Mouse (Mus musculus) heart, embryonic 11.5 days (tissue): ENCODE data around the gene Taf13. TPM values are rescaled to one million over a fixed set of nuclear protein-coding genes. Genes with fewer than 3 reads are reported as not detected.

ENCODE experiments used
- ATAC-seq: fragments of 200-750 bp; cut with Nextera tagmentation; replicated peaks from 2 replicates; pipeline ENCODE4 v1.8.0; 2017; ENCODE audit warnings: moderate library complexity; ENCODE audit not compliant: insufficient number of reproducible peaks, low FRiP score, low TSS enrichment
- H3K27ac ChIP-seq: fragments of 300-500 bp; sonication (generic); 2 replicates; pipeline ENCODE4 v1.5.1; 2014; ENCODE audit warnings: mild to moderate bottlenecking, low read depth, low read length
- H3K27me3 ChIP-seq: fragments of 300-500 bp; sonication (generic); 2 replicates; pipeline ENCODE4 v1.6.1; 2014; ENCODE audit warnings: mild to moderate bottlenecking, low read length, mixed read lengths; ENCODE audit not compliant: control insufficient read depth, insufficient read depth
- H3K36me3 ChIP-seq: fragments of 300-500 bp; sonication (generic); 2 replicates; pipeline ENCODE4 v1.6.1; 2014; ENCODE audit warnings: mild to moderate bottlenecking, low read length, moderate library complexity, mixed read lengths; ENCODE audit not compliant: control insufficient read depth, insufficient read depth
- H3K4me1 ChIP-seq: fragments of 300-500 bp; sonication (generic); 2 replicates; pipeline ENCODE4 v1.6.1; 2014; ENCODE audit warnings: low read length; ENCODE audit not compliant: control insufficient read depth, insufficient read depth
- H3K4me2 ChIP-seq: fragments of 300-500 bp; sonication (generic); 2 replicates; pipeline ENCODE4 v1.6.1; 2014; ENCODE audit warnings: mild to moderate bottlenecking, moderate library complexity
- H3K4me3 ChIP-seq: fragments of 300-500 bp; sonication (generic); 2 replicates; pipeline ENCODE4 v1.5.1; 2014; ENCODE audit warnings: low read depth, low read length
- H3K9ac ChIP-seq: fragments of 300-500 bp; sonication (generic); 2 replicates; pipeline ENCODE4 v1.6.1; 2014; ENCODE audit warnings: mild to moderate bottlenecking, low read depth, low read length, moderate library complexity
- H3K9me3 ChIP-seq: fragments of 300-500 bp; sonication (generic); replicated peaks from 2 replicates; pipeline ENCODE4 v1.6.1; 2016; ENCODE audit warnings: low read length; ENCODE audit not compliant: control insufficient read depth
- WGBS: fragments of 180-500 bp; shearing (Covaris S2); extraction: QIAGEN DNeasy Blood & Tissue Kit; methylation state at CpG from one replicate; pipeline ENCODE4 v1.1.7; 2014; ENCODE audit not compliant: insufficient replicate concordance; 5-methylcytosine and 5-hydroxymethylcytosine counted together
- polyA plus RNA-seq: library from polyadenylated mRNA; unstranded; fragments of >200 nt; fragmentation: Nextera tagmentation; extraction: Ambion mirVana; gene quantifications from 2 replicates; pipeline ENCODE4 v1.2.1, GENCODE M21; 2014

Gene Taf13
- 25.4 and 31.8 TPM in 2 replicates for polyA plus RNA-seq

GRCm38 (mm10) chr3:108571443-108572294, at the start of gene Taf13:
TSS of gene Taf13 (plus strand) at chr3:108571698.
- Histone ChIP-seq H3K27ac (peak within 1 kb of the TSS; percentile 65; the same call in 1 of the 2 replicates), H3K36me3 (no peaks in the 10 kb centered on the region)
- peak; percentile 97 for ATAC-seq

GRCm38 (mm10) chr3:108523415-108523814, 48.1 kb upstream of the Taf13 start:
- H3K36me3 ChIP-seq = no peaks in the 10 kb centered on the region
- H3K4me3 ChIP-seq = no peak overlapping the region
- no peak overlapping the region for H3K4me2 ChIP-seq
- no peak overlapping the region for H3K9ac ChIP-seq
- WGBS = 87% methylated on average over 4 of the region's 4 CpGs
- no peak for ATAC-seq
- no peaks in the 10 kb centered on the region for H3K27me3 ChIP-seq
- no peaks in the 10 kb centered on the region for H3K4me1 ChIP-seq
- H3K27ac ChIP-seq = no peak overlapping the region
- H3K9me3 ChIP-seq = no peaks in the 10 kb centered on the region

More at GRCm38 (mm10) chr3:108571443-108572294, at the start of gene Taf13:
- H3K4me1 ChIP-seq = peaks cover 8% of the 10 kb centered on the region
- peak within 1 kb of the TSS; percentile 87 for H3K9ac ChIP-seq
- peak within 1 kb of the TSS; percentile 78 for H3K4me3 ChIP-seq
- WGBS = 2% methylated on average over 42 of the region's 42 CpGs
- H3K4me2 ChIP-seq = peak within 1 kb of the TSS; percentile 78
- H3K9me3 ChIP-seq = no peaks in the 10 kb centered on the region
- 0 out of 2 replicates have a peak, but pooled peaks cover 2% of the 10 kb centered on the region for H3K27me3 ChIP-seq

- Histone ChIP-seq H3K27me3 (no peaks in the 10 kb centered on the region), H3K4me1 (peaks cover 4% of the 10 kb centered on the region; the same call in 1 of the 2 replicates), H3K9ac (no peak overlapping the region), H3K9me3 (no peaks in the 10 kb centered on the region), H3K27ac (no peak overlapping the region), H3K4me3 (no peak overlapping the region), H3K4me2 (no peak overlapping the region), H3K36me3 (no peaks in the 10 kb centered on the region)
- no peak for ATAC-seq
- 90% methylated on average over 8 of the region's 8 CpGs for WGBS
Observed at GRCm38 (mm10) chr3:108528489-108528888, 43.0 kb upstream of the Taf13 start.

GRCm38 (mm10) chr3:108533114-108533885, 38.2 kb upstream of the Taf13 start:
- no peak for ATAC-seq
- Histone ChIP-seq H3K9me3 (no peaks in the 10 kb centered on the region), H3K27ac (no peak overlapping the region), H3K4me3 (no peak overlapping the region), H3K4me2 (no peak overlapping the region), H3K27me3 (peaks cover 18% of the 10 kb centered on the region), H3K9ac (no peak overlapping the region), H3K36me3 (no peaks in the 10 kb centered on the region), H3K4me1 (peaks cover 12% of the 10 kb centered on the region; the same call in 1 of the 2 replicates)
- 53% methylated on average over 9 of the region's 9 CpGs for WGBS

- ATAC-seq = no peak
- WGBS = 76% methylated on average over 6 of the region's 6 CpGs
- Histone ChIP-seq H3K9ac (no peak within 1 kb of the TSS), H3K4me3 (no peak within 1 kb of the TSS), H3K9me3 (no peaks in the 10 kb centered on the region), H3K36me3 (no peaks in the 10 kb centered on the region), H3K27me3 (peaks cover 18% of the 10 kb centered on the region), H3K27ac (no peak within 1 kb of the TSS), H3K4me2 (no peak within 1 kb of the TSS), H3K4me1 (peaks cover 12% of the 10 kb centered on the region; the same call in 1 of the 2 replicates)
Observed at GRCm38 (mm10) chr3:108533951-108534350, 37.5 kb upstream of the Taf13 start, which contains the start of gene 1700013F07Rik. TSS of gene 1700013F07Rik (plus strand) at chr3:108534150.

- no peak for ATAC-seq
- peak overlapping the region; percentile 45 for H3K4me3 ChIP-seq
- H3K4me1 ChIP-seq = peaks cover 12% of the 10 kb centered on the region; the same call in 1 of the 2 replicates
- no peaks in the 10 kb centered on the region for H3K9me3 ChIP-seq
- no peaks in the 10 kb centered on the region for H3K36me3 ChIP-seq
- H3K4me2 ChIP-seq = peak overlapping the region; percentile 86
- no peak overlapping the region for H3K9ac ChIP-seq
- H3K27ac ChIP-seq = no peak overlapping the region
- H3K27me3 ChIP-seq = peaks cover 18% of the 10 kb centered on the region
- 7% methylated on average over 15 of the region's 15 CpGs for WGBS
Observed at GRCm38 (mm10) chr3:108535896-108536516, 35.5 kb upstream of the Taf13 start.

GRCm38 (mm10) chr3:108536517-108537260, 34.8 kb upstream of the Taf13 start, which contains the start of gene 5330417C22Rik:
TSS of gene 5330417C22Rik (minus strand) at chr3:108536536.
- WGBS = 2% methylated on average over 33 of the region's 35 CpGs
- Histone ChIP-seq H3K27ac (no peak within 1 kb of the TSS), H3K9me3 (no peaks in the 10 kb centered on the region), H3K9ac (no peak within 1 kb of the TSS), H3K36me3 (no peaks in the 10 kb centered on the region), H3K27me3 (peaks cover 18% of the 10 kb centered on the region), H3K4me2 (peak within 1 kb of the TSS; percentile 86), H3K4me3 (peak within 1 kb of the TSS; percentile 45), H3K4me1 (peaks cover 12% of the 10 kb centered on the region; the same call in 1 of the 2 replicates)
- ATAC-seq = no peak; the same call in 1 of the 2 replicates
